Mouse (Mus musculus): ENCODE measurements around the gene Ly6g6e.
"Not testable (repeated sequence)": the region's sequence is repeated elsewhere in the genome, so short reads cannot be mapped to it uniquely, and the experiment has no call there.

The Ly6g6e gene

DNA sequence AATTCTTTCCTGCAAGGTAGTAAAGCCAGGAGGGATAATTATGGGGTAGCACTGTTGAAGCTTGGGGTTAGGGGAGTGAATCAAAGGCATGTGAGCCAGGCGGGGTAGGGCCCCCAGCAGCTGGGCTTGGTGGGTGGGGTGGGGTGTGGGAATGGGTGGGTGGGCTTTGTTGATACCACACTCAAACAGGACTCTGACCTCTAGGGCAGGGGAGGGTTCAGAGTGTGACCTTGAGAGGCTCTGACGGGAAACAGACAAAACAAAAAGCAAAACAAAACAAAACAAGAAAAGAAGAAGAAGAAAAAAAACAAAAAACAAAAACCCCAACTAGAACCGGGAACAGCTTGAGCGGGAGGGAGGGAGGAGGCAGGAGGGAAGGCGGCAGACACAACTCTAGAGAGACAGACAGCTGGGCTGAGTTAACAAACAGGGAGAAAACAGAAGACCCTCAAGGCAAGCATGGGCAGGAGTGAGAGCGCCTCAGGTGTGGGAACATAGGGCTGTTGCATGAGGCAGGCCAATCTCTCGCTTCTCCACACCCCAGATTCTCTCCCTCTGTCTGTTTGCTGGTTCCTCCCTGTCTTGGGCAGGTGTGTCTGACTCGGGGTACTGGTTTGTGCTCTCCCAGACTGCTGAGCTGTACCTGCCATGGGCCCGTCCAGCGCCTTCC is at the start of gene Ly6g6e:
Ly6g6e (plus strand) TSS at position 396 of the 670 bp plus-strand sequence.
- no peak for DNase-seq (ENCODE audit: low read depth)

DNA sequence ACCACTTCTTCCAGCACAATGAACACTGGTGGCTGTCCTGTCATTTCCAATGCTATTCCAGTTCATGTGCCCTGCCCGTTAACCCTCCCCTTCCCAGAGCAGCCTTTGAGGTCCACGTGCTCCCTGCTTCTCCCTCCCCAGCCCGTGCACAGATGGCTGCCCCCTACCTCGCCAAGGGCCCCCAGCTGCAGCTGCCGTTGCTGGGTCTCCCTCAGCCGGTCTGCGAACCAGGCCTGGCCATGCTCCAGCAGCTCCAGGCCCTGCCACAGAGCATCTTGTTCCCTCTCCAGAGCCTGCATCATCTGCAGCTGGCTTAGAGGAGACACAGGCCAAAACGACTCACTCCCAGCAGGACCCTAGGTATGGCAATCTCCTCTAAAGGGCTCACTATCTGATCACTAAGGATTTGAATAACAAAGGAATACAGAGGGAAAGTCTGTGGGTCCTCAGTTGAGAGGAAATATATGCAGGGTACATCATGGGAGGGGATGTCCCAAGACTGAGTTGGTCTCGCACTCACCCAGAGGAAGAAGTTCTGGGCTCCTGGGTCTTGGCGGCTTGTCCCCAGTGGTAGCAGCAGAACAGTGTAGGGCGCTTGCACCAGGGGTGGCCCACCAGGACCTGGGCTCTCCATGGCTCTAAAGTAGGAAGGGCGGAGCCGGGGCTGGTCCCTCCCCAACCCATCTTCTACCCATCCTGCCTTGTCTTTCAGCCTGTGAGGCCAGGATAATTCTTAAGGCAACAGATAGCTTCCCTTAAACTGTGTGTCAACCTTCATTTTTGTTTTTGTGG is 49.2 kb upstream of the Ly6g6e start, which contains the start of gene Sapcd1:
Sapcd1 (minus strand) TSS at position 740 of the 792 bp plus-strand sequence.
- no peak for DNase-seq (ENCODE audit: low read depth)

GRCm38 (mm10) chr17:35028315-35028714 is 48.4 kb upstream of the Ly6g6e start:
- DNase-seq (ENCODE audit: low read depth), result peak; percentile 36

- peak; percentile 89 for DNase-seq (ENCODE audit: low read depth)
Observed at GRCm38 (mm10) chr17:35029691-35030532, 46.8 kb upstream of the Ly6g6e start.

DNA sequence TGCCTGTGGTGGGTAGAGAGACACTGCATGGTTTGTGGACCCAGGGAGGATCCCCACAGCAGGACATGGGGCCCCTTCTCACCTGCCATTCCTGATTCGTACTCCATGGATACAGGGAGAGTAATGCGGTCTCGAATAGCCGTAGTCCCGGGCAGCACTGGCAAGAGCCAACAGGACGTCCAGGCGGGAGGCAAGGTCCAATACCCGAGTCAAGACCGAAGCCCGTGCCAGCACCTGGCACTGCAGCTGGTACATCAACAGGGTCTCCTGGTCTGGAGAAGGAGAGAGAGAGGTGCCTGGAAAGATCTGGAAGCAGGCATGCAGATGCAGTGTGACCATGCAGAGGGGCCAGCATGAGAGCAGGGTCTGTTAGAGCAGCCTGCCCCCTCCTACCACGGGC is 45.4 kb upstream of the Ly6g6e start:
- no peak for DNase-seq (ENCODE audit: low read depth)

DNA sequence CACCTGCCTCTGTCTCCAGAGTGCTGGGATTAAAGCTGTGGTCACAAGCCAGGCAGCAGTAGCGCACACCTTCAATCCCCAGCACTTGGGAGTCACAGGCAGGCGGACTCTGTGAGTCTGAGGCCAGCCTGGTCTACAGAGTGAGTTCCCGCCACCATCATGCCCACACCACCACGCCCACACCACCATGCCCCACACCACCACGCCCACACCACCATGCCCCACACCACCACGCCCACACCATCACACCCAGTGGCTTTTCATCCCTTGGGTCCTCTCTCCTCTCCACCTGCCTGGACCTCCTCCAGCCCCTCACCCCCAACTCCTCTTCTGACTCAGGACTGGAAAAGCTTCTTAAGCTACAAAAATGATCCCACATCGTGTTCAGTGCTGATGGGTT is 44.8 kb upstream of the Ly6g6e start:
- DNase-seq (ENCODE audit: low read depth), result no peak

DNA sequence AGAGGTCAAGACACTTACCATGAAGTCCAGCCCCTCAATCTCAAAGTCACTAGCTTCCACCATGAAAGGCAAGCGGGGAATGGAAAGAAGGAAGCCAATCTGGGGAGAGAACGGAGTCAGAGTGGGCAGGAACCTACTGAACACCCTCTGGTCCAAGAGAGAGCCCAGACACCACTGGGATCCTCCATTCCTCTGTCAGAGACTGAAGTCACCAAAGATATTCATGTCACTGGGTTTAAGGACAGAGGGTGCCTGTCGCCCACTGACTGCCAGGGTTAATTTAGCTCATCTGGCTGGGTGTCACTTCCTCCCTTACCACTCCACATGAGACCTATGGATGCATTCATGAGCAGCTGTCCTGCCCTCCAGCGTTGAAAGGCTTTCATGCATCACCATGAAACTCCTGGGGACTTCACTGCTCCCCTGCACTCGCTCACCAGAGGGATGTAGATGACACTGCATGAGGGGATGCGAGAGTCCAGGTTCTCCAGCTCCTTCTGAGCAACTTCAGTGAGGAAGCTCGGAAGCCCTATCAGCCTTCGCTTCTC is 44.3 kb upstream of the Ly6g6e start:
- DNase-seq (ENCODE audit: low read depth), result no peak

DNA sequence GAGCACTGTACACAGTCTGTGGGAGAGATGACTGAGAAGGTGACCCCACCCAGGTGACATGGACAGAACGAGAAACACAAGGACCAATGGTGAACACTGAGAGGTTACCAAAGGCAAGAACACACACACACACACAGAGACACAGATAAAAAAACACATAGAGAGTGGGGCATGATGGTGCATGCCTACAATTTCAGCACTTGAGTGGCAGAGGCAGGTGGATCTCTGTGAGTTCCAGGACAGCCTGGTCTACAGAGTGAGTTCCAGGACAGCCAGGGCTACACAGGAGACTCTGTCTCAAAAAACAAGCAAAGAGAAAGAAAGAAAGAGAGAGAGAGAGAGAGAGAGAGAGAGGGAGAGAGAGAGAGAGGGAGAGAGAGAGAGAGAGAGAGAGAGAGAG is 43.0 kb upstream of the Ly6g6e start:
- not testable (repeated sequence) for DNase-seq (ENCODE audit: low read depth)

DNA sequence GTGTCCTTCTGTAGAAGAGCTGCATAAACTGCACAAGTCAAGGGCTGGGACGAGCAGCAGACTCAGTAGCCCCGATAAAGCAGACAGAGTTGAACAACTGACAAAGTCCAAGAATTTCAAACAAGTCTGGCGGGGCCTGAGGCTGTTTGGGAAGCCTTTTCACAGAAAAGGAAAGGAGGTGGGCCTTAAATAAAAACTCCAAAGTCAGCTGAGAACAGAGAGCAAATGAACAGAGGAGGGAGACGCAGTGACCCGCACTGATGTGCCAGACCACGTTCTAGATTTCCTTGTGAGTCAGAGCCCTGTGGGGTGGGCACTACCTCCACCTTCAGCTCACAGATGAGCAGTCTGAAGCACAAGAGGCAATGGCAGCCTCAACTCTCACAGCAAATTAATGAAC is 41.8 kb upstream of the Ly6g6e start:
- DNase-seq (ENCODE audit: low read depth), result peak; percentile 57

DNA sequence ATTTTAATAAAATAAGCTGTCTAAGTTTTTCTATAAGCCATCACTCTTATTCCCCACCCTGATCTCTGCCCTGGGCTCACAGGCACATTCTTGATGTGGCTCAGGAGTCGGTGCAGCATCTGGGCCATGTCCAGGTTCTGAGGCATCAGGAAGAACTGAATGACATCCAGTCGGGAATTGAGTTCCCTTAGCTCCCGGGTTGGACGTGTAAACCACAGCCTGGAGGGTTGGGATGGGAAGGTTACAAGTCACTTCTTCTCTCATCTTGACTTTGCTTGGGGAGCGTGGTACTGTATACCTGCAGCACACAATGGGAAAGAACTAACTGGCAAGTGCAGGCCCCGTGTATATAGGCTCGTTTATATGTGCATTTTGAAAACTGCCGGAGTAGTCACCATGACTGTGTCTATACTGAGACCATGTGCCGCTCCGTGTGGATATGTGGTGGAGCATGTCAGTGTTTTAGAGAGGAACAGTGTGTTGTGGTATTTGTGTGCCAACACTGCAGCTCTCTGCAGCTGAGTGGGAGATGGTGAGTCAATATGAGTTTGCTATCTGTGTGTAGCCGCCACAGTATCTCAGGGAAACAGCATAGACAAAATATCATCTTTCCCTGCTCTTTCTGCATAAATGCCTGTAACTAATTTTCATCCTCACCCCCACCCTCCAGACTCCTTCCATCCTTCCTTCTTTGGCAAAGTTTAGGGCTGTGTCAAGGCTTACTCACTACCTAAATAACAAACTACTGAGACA is 37.4 kb upstream of the Ly6g6e start:
- peak; percentile 65 for DNase-seq (ENCODE audit: low read depth)

DNA sequence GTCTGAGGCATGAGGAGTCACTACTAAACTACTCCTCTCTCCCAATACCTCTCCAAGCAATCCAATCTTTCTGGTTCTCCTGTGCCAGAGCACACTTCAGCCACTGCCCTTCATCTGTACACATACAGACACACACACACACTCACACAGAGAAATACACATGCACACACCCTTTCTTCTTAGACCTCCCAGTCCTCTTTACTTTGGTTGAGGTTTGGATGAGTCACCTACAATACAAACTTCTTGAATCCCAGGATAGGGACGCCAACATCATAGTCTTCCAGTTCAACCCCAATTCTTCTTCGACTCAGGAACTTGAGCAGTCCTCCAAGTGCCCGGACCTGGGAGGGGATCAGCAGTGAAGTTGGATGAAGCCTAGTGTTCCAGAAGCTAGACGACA is 32.9 kb upstream of the Ly6g6e start:
- peak; percentile 51 for DNase-seq (ENCODE audit: low read depth)

GRCm38 (mm10) chr17:35044904-35045806 is 31.5 kb upstream of the Ly6g6e start:
- peak; percentile 82 for DNase-seq (ENCODE audit: low read depth)

GRCm38 (mm10) chr17:35045807-35046680 is 30.7 kb upstream of the Ly6g6e start:
- DNase-seq (ENCODE audit: low read depth), result peak; percentile 58

DNA sequence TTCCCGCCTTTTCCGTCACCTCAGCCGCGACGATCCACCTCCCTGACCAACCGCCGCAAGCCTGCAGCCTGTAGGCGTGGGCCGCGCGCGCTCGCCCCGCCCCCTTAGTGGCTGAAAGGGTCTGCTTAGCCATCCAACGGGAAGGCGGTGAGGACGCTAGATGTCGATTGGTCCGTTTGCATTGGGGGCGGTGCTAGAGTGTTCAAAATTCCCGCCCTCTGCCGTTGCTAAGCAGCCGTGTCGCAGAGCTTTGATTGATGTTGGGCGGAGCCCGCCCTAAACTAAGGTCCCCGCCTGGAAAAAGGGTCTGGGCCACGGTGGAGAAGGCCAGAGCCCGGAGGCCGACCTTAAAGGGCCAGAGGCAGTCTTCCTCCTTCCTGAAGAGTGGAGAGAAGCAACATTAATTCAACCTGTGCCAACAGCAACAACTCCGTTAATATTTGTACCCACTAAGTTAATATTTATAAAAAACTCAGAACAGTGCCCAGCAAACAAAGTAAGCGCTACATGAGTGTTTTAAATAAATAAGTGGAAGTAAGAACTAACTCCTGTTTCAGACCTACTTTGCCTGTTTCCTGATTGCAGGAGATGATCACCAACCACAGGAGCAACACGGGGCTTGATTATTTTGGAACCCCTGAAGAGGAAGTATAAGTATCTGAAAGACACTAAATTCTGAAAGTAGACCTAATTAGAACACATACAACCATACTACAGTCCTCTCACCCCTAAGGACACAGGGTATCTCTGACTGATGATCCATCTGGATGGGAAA is 29.8 kb upstream of the Ly6g6e start, which contains the start of gene Msh5:
Msh5 (minus strand) TSS at position 65 of the 775 bp plus-strand sequence.
- DNase-seq (ENCODE audit: low read depth), result peak; percentile 100

DNA sequence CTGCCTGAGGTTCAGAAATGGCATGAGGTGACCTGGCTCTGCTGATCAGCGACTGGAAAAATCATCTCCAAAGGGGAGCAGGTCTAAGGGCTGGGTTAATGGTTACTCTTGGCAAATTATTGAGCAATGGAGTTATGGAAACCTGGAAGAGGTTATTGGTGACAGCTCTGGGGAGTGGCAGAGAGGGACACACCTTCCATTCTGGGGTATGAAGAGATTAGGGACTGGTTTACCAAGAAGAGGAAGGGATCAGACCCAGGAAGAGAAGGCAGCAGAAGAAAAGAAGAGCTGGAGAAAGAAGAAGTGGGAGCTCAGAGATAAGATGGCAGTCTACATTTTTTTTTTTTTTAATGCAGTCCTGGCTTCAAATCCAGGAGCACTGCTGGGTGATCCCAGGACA is 29.0 kb upstream of the Ly6g6e start:
- DNase-seq (ENCODE audit: low read depth), result peak; percentile 74

DNA sequence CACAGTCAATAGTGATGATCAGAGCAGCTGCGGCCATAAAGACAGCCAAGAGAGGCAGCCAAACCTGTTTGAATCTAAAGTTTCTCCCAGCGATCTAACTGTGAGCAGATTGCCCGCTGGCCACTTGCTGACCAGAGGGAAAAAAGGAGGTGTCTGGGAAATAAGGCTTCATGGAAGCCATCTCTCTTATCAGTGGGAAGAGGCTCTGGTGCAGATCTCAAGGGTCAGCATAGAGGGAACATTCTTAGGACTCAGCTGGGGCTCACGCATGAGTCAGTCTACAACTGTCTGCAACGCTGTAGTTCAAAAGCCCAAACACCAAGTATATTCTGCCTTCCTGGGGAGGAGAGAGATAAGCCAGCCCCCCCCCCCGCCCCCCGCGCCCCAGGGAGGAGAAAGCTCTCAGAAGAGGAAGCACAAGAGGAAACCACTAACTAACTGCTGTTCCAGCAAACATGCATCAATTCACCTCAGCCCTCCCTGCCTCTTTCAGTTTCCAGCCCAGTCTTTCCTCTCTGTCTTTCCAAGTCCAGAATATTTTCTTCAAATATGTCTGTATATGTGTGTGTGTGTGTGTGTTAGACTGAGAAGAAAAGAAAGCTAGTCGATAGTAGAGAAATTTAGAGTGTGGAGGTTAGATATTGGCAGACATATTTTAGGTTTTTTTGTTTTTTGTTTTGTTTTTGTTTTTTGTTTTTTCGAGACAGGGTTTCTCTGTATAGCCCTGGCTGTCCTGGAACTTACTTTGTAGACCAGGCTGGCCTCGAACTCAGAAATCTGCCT is 28.4 kb upstream of the Ly6g6e start:
- DNase-seq (ENCODE audit: low read depth), result peak; percentile 94

DNA sequence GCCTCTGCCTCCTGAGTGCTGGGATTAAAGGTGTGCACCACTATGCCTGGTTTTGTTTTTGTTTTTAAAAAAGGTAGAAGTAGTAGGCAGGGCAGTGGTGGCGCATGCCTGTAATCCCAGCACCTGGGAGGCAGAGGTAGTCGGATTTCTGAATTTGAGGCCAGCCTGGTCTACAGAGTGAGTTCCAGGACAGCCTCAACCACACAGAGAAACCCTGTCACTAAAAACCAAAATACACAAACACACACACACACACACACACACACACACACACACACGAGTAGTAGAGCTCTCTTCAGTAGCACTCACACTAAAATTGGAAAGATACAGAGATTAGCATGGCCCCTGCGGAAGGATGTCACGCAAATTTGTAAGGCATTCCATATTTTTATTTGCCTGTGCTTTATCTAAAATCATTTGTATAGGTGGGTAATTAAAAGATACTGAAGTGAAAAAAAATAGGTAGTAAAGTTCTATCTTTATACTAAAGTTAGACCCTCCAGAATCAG is 27.7 kb upstream of the Ly6g6e start:
- DNase-seq (ENCODE audit: low read depth), result peak; percentile 59

All from 416B (cell line).